Mouse (Mus musculus): ENCODE results near the gene Olfr372.

Gene Olfr372

GRCm38 (mm10) chr8:72099377-72100103, 58.5 kb downstream of the Olfr372 start:
- peak in 1 of 2 experiments; percentile 1 for DNase-seq (ENCODE audit: low spot score in 2 of 2)

DNA sequence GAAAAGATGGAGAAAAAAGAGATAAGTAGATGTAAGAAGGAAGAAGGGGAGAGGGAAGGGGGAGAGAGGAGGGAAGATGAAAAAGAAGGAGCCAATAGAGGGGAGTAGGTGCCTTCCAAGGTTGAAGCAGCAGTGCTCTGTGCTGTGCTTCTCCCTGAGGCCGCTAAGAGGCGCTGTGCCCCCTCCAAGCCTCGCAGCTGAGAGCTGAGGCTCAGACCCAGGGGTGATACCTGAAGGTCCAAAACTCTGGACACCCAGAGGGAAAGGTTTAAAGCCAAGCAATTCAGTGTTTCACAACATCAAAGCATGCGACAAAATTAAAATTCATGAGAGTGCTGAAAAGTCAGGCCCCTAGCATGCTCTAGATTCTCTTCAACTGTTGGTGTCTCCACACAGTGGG, 64.1 kb downstream of the Olfr372 start:
- DNase-seq (ENCODE audit: low spot score in 2 of 2) = no peak

DNA sequence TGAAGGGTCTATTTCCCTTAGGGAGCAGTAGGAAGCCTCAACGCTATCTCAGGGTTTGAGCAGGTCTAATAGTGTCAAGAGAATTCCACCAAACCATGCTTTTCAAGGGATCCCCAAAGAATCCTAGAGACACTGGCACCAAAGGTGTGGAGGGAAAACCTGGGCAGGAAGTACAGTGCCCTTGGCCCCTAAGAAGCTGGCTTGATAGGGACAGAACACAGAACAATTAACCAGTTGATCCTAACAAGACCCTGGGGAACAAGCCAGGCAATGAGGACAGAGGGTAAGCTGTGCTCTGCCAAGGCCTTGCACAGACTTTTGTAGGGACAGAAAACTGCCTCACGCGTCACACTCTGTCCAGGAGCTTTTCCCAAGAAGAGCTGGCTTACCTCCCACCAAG, 65.7 kb downstream of the Olfr372 start, which contains the start of gene Olfr374:
Gene Olfr374 (plus strand): TSS at position 301 of the 400 bp plus-strand sequence.
- DNase-seq (ENCODE audit: low spot score in 2 of 2) = no peak

Measured in right cerebral cortex, adult 2 months (tissue).